Mouse (Mus musculus): ENCODE measurements around the gene Lsm7.

DNA sequence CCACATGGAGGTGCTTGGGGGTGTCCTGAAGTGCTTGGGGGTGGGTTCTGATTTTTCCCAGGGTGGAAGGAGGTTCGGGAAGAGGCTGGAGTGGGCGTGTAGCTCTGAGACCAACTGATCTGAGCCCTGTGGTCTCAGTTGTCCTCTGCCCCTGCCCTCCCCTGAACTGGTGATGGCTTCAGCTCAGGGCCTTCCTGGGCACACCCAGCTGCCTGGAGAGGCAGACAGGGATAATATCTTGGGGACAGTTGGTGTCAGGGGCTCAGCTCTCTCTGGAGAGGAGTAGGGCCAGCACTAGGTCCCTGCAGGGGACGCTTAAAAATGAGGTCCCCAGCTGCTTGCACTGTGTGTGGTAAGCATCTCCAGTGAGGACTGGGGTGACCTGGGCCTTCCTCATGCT lies 2.8 kb upstream of the Lsm7 start:
- TF ChIP-seq CTCF (IDR thresholded peaks at IDR 0.05) (no peak), EP300 (IDR thresholded peaks at IDR 0.05) (no peak)
